Mouse (Mus musculus): Measurements from ENCODE around the gene Gm5799. TPM values are rescaled to one million over a fixed set of nuclear protein-coding genes. Genes with fewer than 3 reads are reported as not detected.
"Not testable (repeated sequence)": the region's sequence is repeated elsewhere in the genome, so short reads cannot be mapped to it uniquely, and the experiment has no call there.

The Gm5799 gene
- not detected for total RNA-seq (2021)

DNA sequence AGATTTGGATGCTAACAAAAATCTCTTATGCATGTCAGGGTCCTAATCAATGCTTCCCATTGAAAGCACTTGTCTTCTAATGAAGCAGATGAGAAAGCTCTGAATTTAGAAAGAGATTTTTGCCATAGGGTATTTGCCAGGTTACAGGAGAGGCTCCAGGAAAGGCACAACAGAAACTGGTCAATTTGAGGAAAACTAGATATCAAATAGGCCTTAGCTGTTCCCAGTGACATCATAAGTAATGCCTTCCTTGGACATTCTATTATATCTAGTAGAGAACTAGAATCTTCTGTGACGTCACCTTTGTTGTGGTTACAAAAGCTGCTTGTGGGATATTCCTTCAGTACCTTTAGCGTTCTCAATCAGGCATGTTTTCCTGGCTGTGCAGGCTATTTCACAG lies at the start of gene Gm5799:
TSS of gene Gm5799 (plus strand) at position 301 of the 400 bp plus-strand sequence.
- DNase-seq (ENCODE audit: extremely low spot score in 1 of 2, low spot score in 1 of 2), result not testable (repeated sequence)

DNA sequence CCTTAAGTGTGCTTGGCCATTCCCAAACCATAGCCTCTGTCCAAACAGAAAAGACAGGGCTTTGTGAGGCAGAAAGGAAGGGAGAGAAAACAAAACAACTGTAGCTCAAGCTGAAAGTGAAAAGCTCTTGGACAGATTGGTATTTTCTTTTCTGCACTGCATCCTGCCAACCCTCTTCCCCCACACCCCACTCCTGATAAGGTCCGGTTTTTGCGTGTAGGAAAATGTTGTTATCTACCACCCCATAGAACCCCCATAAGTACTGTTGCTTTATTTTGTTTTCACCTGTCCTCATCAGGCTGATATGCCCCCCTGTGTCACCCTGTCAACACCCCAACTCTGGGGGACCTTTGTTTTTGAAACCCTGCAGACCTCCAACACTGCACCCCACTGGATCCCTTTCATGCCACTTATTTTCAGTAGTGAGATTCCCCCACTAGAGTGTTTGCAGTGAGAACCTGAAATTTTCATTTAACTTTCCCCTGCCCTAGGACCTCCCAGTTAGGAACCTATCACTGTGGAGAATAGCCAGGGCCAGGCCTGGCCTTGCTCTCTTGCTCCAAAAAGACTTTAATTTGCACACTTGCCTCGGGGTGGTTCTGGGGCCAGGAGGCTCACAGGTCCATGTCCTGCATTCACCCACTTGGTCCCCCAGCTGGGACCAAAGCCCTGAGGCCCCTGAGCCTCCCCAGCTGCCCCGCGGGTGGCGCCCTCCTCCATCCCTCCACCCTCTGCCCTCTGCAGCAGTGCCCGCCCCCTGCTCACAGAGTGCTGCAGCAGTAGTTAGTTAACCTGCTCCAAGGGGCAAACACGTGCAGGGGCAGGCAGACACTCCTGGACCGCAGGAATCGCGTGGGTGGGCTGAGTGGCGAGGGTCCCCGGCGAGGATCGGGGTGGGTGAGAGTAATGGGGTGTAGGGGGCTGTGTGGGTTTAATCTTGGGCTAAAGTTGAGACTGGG lies 12.0 kb upstream of the Gm5799 start:
- not testable (repeated sequence) for DNase-seq (ENCODE audit: extremely low spot score in 1 of 2, low spot score in 1 of 2)

DNA sequence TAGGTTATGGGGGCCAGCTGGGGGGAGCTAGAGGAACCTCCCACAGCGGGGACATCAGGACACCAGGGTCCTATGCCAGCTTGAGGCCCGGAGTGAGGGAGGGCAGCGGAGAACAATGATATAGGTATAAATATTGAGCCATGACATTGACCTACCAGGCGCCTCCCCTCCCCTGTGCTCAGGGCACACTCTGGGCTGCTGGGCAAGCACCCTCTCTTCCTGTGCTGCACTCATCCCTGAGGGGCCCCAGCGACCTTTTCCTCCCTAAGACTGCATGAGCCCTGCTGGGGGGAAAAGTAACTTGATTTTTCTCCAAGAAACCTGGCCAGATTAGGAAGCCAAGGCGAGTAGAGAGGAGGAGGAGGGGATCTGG lies 11.4 kb upstream of the Gm5799 start:
- not testable (repeated sequence) for DNase-seq (ENCODE audit: extremely low spot score in 1 of 2, low spot score in 1 of 2)

DNA sequence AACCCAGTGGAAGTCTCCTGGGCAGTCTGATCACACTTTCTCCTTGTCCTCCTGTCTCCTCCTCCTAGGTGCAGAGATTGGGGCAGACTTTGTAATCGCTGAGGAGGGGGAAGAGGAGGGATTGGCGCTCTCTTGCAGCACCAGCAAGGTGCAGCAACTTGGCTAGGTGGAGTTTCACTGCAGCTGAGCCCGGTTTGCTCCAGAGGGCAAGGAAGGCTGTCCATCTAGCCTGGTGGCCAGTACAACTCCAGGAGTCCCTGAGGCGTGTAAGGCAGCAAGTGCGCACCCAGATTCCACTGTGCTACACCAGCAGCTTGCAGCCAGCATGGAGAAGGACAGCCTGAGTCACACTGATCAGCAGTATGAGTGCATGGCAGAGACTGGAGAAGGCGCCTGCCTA lies 11.0 kb upstream of the Gm5799 start:
- DNase-seq (ENCODE audit: extremely low spot score in 1 of 2, low spot score in 1 of 2), result not testable (repeated sequence)

DNA sequence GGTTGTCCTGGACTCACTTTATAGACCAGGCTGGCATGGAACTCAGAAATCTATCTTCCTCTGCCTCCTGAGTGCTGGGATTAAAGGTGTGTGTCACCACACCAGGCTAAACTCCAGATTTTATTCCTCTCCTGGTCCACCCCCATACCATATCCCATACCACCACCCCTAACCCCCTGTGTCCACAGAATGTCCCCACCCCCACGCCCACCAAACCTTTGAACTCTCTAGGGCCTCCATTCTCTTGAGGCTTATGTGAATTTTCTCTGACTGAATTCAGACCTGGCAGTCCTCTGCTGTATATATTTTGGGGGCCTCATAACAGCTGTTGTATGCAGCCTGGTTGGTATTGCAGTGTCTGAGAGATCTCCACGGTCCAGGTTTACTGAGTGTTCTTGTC lies 5.2 kb upstream of the Gm5799 start:
- not testable (repeated sequence) for DNase-seq (ENCODE audit: extremely low spot score in 1 of 2, low spot score in 1 of 2)

DNA sequence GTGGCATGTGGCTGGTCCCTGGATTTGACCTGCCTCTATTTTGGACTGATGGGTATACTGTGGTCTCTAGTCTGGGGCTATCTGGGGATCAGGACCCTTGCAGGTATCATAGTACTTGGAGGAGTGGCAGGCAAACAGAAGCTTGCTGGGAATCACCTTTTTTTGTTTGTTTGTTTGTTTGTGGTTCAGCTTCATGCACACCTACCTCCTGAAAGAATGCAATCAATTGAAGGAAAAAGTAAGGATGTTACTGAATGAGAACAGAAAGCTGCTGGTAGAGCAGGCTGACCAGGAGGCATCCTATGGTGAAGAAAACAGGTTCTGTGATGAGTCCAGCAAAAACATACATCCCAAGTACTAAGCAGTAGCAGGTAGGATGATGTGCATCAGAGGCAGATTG lies 2.9 kb downstream of the Gm5799 start:
- not testable (repeated sequence) for DNase-seq (ENCODE audit: extremely low spot score in 1 of 2, low spot score in 1 of 2)

DNA sequence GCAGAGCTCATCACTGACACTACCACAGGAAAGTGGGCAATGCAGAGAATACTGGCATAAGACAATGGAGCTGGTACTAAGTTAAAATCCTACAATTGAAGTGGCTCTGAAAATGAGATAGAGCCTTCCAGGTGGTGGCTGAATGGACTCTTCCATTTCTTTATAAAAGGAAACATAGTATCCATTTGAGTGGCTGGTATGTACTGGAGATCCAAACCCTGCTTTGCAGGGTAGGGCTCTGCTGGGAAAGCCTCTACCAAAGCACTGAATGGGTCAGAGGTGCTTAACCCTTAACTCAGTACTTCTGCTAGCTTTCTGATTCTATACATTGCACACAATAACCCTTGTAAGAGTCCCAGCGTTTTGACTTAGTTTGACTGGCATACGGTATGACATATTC lies 8.9 kb downstream of the Gm5799 start:
- DNase-seq (ENCODE audit: extremely low spot score in 1 of 2, low spot score in 1 of 2), result not testable (repeated sequence)

DNA sequence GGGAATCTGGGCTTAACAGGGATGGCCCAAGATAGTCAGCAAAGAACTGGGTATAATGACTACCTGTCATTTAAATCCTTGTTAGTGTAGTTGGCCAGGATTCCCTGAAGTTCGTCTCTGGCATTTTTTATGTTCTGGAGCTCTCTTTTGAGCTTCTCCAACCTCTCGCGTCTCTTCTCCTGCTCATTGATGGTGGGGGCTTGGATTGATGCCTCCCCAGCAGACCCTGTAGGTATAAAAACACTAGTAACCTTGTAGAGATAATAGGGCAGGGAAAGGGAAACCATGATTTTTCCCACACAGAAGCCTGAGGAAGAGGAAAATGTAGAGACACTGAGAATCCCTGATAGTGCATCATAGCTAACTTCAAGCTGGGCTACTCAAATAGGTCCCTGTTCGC lies 34.6 kb downstream of the Gm5799 start:
- not testable (repeated sequence) for DNase-seq (ENCODE audit: extremely low spot score in 1 of 2, low spot score in 1 of 2)

DNA sequence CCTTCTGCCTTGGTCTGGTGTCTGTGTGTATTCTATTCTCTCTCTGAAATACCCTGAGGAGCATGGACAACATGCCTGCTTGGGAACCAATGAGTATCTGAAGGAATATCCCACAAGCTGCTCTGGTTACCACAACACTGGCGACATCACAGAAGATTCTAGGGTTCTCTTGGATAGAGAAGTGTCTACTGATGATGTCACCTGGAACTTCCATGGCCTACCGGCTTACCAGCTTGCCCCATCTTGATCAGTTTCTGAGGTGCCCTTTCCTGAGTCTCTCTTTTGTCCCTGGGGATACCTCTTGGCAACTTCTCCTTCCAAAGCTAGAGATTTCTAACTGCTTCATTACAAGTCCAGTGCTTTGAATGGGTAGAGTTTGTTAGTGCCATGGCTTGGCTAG lies 35.7 kb downstream of the Gm5799 start, which contains the start of gene Gm17654:
TSS of gene Gm17654 (minus strand) at position 101 of the 400 bp plus-strand sequence.
- not testable (repeated sequence) for DNase-seq (ENCODE audit: extremely low spot score in 1 of 2, low spot score in 1 of 2)

Other genes starting within 250 kb of the Gm5799 start
- gene Gm8127, start 249.7 kb upstream of the Gm5799 start, total RNA-seq (2021), result not detected
- gene 1700001F09Rik, start 195.8 kb upstream of the Gm5799 start, total RNA-seq (2021), result 1 to 10 TPM in 1 of 2 experiments, not detected in 1; 1.3 TPM
- not detected for gene Gm8138, start 127.2 kb upstream of the Gm5799 start, total RNA-seq (2021)
- gene Gm17654, start 35.6 kb downstream of the Gm5799 start, total RNA-seq (2021), result not detected
- not detected for gene Gm10375, start 64.4 kb downstream of the Gm5799 start, total RNA-seq (2021)
- gene Gm8165, start 133.6 kb downstream of the Gm5799 start, total RNA-seq (2021), result not detected
- 1 to 10 TPM; 2.0 to 2.3 TPM for gene Gm7324, start 154.3 kb downstream of the Gm5799 start, total RNA-seq (2021)
- not detected for gene Gm16506, start 183.9 kb downstream of the Gm5799 start, total RNA-seq (2021)
- not detected for gene Gm6526, start 204.3 kb downstream of the Gm5799 start, total RNA-seq (2021)
- not detected for gene Gm8180, start 241.2 kb downstream of the Gm5799 start, total RNA-seq (2021)

All from layer of hippocampus, postnatal 25 days (tissue).